Mouse (Mus musculus) ES-Bruce4 (cell line): ENCODE data around the gene Dlx4.

Source experiments
- CTCF ChIP-seq: IDR thresholded peaks from one replicate; pipeline ENCODE4 v1.8.1; 2011; ENCODE audit warnings: low read depth, low read length
- EP300 ChIP-seq: IDR thresholded peaks from 2 replicates; pipeline ENCODE4 v1.6.1; 2011; ENCODE audit warnings: low read depth, low read length; ENCODE audit not compliant: insufficient read depth
- POLR2A ChIP-seq: IDR thresholded peaks from one replicate; pipeline ENCODE4 v1.8.1; 2011; ENCODE audit warnings: low read length; ENCODE audit not compliant: insufficient read depth

DNA sequence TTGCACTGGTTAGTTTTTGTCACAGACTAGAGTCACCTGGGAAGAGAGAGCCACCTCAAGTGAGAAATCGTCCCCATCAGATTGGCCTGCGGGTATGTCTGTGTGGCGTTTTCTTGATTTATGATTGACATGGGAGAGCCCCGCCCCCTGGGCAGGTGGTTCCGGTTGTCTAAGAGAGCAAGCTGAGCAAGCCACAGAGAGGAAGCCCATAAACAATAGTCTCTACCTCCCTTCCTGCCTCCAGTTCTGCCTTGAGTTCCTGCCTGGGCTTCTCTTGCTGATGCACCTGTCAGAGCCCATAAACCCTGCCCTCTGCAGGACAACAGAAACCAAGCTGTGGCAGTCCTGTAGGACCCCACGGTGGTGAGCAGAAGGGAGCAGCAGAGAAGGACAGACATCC is 12.7 kb downstream of the Dlx4 start:
- no peak for TF ChIP-seq CTCF
- no peak for TF ChIP-seq POLR2A
- no peak for TF ChIP-seq EP300
